Mouse (Mus musculus): ENCODE measurements at regions not wholly inside any gene's neighbourhood (a gene's known extent, or its start where the extent isn't known, plus 50 kb on each side); places are given as distances from the start of the nearest gene placed in this dataset.

DNA sequence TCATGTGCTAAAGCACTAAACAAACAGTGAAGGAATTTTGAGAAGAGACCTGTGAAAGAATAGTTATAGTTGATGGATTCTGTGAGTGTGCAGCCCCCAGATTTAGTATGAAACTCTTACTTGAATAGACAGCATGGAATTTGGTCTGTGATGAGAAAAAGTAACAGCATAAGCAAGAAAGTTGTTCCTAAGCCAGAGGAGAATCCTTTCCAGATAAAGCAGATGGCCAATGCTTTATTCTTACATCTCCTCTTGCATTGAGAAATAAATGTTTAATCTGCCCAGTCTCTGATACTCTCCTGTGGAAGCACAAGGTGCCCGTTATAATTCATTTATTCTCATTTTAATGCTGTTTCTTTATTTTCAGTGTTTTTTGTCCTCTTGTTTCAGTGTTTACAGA, 263.5 kb downstream of the Tecrl start:
- DNase-seq (ENCODE audit: low spot score in 2 of 2), result peak in 1 of 2 experiments; percentile 4

DNA sequence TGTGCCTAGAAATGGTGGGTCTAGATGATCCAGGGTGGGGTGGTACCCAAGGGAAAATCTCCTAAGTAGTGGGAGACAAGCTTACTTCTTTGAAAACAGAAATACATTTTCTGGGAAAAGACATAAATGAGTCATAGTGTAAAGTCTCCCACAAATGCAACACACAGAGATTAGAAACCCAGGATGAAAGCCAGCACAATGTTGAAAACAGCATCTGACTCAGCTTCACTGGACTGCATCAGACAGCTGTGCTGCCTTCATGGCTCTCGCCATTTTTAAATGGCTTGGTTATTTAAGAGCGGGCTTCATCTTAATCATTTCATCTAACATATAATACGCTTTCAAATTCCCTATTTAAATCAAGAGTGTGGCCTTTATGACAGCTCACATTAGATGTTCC, 300.2 kb downstream of the Tecrl start:
- DNase-seq (ENCODE audit: low spot score in 2 of 2), result peak in 1 of 2 experiments; percentile 11

GRCm38 (mm10) chr5:83047214-83047613, 307.8 kb downstream of the Tecrl start:
- no peak for DNase-seq (ENCODE audit: low spot score in 2 of 2)

- no peak for DNase-seq (ENCODE audit: low spot score in 2 of 2)
Measured at GRCm38 (mm10) chr5:83029703-83030102, 325.3 kb downstream of the Tecrl start.

GRCm38 (mm10) chr5:83006038-83006437, 349.0 kb downstream of the Tecrl start:
- DNase-seq (ENCODE audit: low spot score in 2 of 2), result no peak

DNA sequence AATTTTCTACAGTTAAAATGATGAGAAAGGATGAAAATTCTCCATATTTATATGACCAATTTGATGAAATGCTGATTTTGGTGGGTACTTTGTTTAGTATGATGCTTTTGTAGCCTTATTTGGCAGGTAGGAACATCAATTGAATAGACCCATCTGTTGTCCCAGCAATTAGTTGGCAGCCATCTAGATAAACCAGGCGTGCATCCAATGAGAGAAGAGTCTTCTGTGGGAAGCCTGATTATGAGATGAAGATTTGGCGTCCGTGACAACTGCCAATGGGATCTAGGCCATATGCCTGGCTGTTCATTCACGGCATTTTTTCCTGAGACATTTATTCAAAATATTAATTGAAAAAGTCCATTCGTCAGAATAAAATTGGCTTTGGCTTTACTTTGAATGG, 365.9 kb downstream of the Tecrl start:
- peak; percentile 79 to 92 for DNase-seq (ENCODE audit: low spot score in 2 of 2)

DNA sequence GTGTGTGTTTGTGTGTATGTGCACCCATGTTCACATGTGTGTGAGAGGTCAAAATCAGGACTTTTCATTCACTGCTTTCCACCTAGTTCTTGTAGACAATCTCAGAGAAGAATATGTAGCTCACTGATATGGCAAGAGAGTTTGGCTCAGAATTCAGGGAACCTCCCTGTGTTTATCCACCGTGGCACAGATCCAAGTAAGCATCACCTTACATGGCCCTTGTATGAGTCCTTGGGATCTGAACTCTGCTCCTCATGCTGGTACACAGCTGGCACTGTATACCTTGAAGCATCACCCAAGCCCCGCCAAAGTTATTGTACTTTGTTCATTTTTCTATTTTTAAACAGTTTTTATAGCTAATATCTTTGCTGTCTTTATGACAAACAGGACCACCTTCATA, 385.7 kb downstream of the Tecrl start:
- no peak for DNase-seq (ENCODE audit: low spot score in 2 of 2)

DNA sequence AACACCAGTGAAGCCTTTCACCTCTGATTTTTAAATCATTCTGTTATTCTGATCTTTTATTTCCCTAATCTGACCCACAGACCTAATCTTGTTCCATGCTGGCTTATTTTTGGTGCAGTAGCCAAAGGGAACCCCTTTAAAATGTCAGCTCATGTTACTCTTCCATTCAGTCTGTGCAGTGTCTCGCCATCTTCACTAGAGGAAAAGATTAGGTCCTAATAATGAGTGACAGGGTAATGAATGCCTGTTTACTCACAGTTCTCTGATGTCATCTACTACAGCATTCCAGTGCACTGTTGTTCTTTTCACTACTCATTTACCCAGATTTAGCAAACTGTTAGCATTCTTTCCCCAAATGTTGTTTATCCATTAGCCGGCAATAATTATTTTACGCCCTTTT, 388.2 kb downstream of the Tecrl start:
- DNase-seq (ENCODE audit: low spot score in 2 of 2), result no peak

- DNase-seq (ENCODE audit: low spot score in 2 of 2), result peak; percentile 69 to 82
Measured at GRCm38 (mm10) chr5:82966180-82966579, 388.8 kb downstream of the Tecrl start.

- DNase-seq (ENCODE audit: low spot score in 2 of 2), result no peak
Measured at GRCm38 (mm10) chr5:82964513-82964912, 390.5 kb downstream of the Tecrl start.

DNA sequence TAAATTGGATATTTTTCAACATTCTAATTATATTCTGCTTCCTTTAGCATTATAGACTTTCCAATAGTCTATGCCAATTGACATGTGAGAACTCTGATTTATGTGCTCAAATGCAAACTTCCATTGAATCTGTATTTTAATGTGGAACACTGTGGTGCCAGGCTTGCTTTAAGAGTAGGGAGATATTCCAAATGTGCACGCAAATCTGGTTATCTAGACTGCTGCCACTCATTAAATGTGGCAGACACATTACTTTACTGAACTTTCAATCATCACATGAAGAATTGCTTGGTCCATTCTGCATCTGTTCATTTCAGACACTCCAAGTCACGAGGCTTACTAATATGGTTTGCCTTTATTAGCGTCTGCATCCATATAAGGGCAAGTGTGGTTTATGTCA, 399.0 kb downstream of the Tecrl start:
- DNase-seq (ENCODE audit: low spot score in 2 of 2), result no peak

- no peak for DNase-seq (ENCODE audit: low spot score in 2 of 2)
Measured at GRCm38 (mm10) chr5:82947060-82947459, 407.9 kb downstream of the Tecrl start.

DNA sequence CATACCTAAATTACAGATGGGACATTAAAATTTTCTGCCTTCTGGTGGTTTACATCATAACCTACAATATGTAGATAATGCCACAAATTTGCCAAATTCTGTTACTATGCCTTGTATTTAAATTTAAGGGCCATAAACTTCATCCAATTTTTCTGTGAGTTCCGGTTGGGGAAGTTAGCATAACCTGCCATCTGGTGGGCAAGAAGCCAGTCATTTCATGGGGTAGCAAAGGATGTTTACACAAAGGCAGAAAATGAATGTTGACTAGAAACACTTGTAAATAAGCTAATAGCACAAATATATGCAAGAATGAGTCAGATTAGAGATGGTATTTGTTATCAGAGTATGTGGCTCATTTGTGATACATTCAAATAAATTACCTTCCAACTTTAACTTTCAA, 415.2 kb downstream of the Tecrl start:
- DNase-seq (ENCODE audit: low spot score in 2 of 2), result no peak

DNA sequence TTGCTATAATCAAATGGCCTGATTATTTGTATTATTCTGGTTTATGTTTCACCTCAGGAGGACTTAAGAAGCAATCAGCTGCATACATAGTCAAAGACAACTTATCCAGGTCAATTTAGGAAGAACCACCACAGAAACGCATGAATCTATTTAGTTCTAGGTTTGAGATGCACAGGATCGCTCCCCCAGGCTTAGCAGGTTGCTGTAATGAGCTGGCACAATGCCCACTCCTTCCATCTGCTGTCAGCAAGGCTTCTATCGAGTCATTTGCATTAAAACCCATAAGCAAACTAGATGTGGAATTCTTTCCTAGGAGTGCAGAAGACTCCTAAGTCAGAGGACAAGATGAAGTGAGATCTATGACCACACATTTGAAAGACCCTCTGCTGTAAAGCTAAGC, 455.6 kb downstream of the Tecrl start:
- peak; percentile 48 to 80 for DNase-seq (ENCODE audit: low spot score in 2 of 2)

DNA sequence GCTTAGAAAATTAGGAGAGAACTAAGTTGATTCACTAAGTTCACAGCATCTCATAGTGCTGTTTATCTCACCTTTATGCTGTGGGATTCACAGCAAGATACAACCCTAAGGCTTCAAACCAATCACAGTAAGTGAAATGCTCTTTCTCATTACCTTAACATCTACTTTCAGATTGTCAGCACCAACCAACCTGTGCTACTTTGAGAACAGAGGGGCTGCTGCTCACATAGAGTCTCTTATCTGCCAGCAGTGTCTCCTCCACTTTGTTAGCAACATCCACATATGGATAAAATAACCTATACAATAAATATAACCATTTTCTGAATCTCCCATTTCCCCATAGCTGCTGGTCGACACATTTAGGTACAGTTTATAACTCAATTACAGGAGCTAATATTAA, 456.1 kb downstream of the Tecrl start:
- DNase-seq (ENCODE audit: low spot score in 2 of 2), result peak in 1 of 2 experiments; percentile 5

DNA sequence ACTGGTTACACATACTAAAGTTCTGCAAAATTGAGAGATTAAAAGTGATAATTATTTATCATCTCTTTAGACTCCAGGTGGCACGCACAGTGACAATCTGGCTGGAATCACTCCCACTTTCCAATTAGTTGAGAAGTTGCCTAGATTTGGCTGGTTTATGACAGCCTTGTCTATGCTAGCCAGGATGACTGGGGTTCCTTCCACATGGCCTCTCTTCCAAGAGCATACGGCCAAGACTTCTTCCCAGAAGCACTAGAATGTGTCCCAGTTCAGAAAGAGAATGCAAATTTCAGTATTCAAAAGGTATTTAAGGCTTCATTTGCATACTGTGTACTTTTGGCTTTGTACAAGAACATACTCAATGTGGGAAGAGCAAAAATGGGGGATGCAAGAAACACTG, 456.6 kb downstream of the Tecrl start:
- DNase-seq (ENCODE audit: low spot score in 2 of 2), result peak; percentile 69 to 88

- no peak for DNase-seq (ENCODE audit: low spot score in 2 of 2)
Measured at GRCm38 (mm10) chr5:82869264-82869663, 485.7 kb downstream of the Tecrl start.

DNA sequence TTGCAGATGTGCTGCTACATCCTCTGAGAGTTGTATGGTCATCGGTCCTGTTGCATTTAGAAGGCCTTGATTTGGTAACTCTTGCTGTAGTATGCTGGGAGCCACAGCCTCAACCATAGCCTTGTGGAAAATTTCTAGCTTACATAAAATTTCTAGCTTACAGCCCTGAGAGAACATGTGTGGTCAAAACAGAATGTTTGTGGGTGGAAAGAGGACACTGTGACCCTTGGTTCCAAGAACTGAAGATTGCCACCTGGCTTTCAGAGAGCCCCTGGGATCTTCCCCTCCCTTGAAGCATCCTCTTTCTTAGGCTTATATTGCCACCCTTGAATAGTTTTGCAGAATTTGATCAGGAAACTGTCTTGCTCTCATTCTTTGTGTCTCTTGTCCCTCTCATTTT, 490.6 kb downstream of the Tecrl start:
- no peak for DNase-seq (ENCODE audit: low spot score in 2 of 2)

- DNase-seq (ENCODE audit: low spot score in 2 of 2), result no peak
Measured at GRCm38 (mm10) chr5:82825327-82825726, 529.7 kb downstream of the Tecrl start.

DNA sequence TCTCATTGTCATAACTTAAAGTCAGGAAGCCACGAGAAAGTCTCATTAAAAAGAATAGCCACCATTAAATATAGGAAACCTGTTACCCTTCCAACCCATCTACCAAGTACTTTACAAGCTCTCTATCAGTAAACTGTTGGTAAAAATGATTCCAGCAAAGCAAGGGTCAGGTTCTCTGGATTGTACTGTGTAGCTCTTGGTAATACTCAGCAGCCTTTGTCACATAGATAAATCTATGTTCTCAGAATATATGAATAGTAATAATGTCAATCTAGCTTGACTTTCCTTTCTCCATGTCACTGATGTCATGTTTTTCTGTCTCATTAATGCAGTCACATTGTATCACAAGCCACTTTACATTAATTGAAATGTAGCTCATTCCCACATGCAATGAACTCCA, 561.8 kb downstream of the Tecrl start:
- DNase-seq (ENCODE audit: low spot score in 2 of 2), result no peak

Data from layer of hippocampus, adult 18-20 months (tissue).